Mouse (Mus musculus) intestine, postnatal 0 days (tissue): ENCODE measurements at regions not wholly inside any gene's neighbourhood (a gene's known extent, or its start where the extent isn't known, plus 50 kb on each side); places are given as distances from the start of the nearest gene placed in this dataset.
A peak's percentile ranks its signal among the peaks of the same experiment; 100 is the strongest.

Source experiments
- ATAC-seq: fragments of 200-750 bp; cut with Nextera tagmentation; 2 replicates; pipeline ENCODE4 v1.8.0; 2017; ENCODE audit warnings: mild to moderate bottlenecking, moderate TSS enrichment, moderate library complexity
- H3K27ac ChIP-seq: fragments of 300-500 bp; sonication (generic); 2 replicates; pipeline ENCODE4 v1.5.1; 2014; ENCODE audit warnings: mild to moderate bottlenecking, low read depth, low read length, moderate library complexity
- H3K27me3 ChIP-seq: fragments of 300-500 bp; sonication (generic); replicated peaks from 2 replicates; pipeline ENCODE4 v1.6.1; 2014; ENCODE audit warnings: low read length, mixed read lengths; ENCODE audit not compliant: control insufficient read depth, insufficient read depth
- H3K36me3 ChIP-seq: fragments of 300-500 bp; sonication (generic); 2 replicates; pipeline ENCODE4 v1.6.1; 2014; ENCODE audit warnings: mild to moderate bottlenecking, moderate library complexity; ENCODE audit not compliant: control insufficient read depth, insufficient read depth
- H3K4me1 ChIP-seq: fragments of 300-500 bp; sonication (generic); replicated peaks from 2 replicates; pipeline ENCODE4 v1.6.1; 2014; ENCODE audit warnings: antibody characterized with exemption, low read length, mixed read lengths; ENCODE audit not compliant: control insufficient read depth, insufficient read depth
- H3K4me2 ChIP-seq: fragments of 300-500 bp; sonication (generic); replicated peaks from 2 replicates; pipeline ENCODE4 v1.6.1; 2014; ENCODE audit warnings: low read depth, mild to moderate bottlenecking, moderate library complexity
- H3K4me3 ChIP-seq: fragments of 300-500 bp; sonication (generic); 2 replicates; pipeline ENCODE4 v1.5.1; 2014; ENCODE audit warnings: low read depth, low read length
- H3K9ac ChIP-seq: fragments of 300-500 bp; sonication (generic); 2 replicates; pipeline ENCODE4 v1.6.1; 2014; ENCODE audit warnings: mild to moderate bottlenecking, low read depth, low read length
- H3K9me3 ChIP-seq: fragments of 300-500 bp; sonication (generic); 2 replicates; pipeline ENCODE4 v1.6.1; 2016; ENCODE audit warnings: mixed run types; ENCODE audit not compliant: control insufficient read depth
- CTCF ChIP-seq: sonication (generic); IDR thresholded peaks from 2 replicates; pipeline ENCODE4 v1.5.1; 2016; ENCODE audit warnings: low read depth, mild to moderate bottlenecking, control low read depth, antibody characterized with exemption, moderate library complexity
- WGBS: fragments of 180-500 bp; shearing (Covaris S2); extraction: QIAGEN DNeasy Blood & Tissue Kit; methylation state at CpG from one replicate; pipeline ENCODE4 v1.1.7; 2014; 5-methylcytosine and 5-hydroxymethylcytosine counted together

DNA sequence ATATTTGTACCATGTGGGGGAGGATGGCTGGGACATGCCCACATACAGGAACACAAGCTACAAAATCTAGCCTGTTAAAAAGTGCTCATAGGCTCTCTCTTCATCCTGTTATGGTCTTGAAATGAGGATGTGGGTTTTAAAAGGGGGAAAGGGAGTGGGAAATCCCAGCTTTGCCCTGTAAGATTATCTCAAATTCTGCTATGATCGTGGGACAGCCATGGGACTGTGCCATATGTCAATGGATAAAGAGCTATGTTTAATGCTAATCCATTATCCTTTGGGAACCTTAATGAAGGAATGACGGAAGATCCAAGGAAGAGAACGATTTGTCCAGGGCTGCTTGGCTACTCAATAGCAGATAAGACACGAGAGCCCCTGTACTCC, 113.8 kb upstream of the Foxn2 start:
- H3K9me3 ChIP-seq: no peaks in the 10 kb centered on the region
- no peak overlapping the region for H3K9ac ChIP-seq
- no peaks in the 10 kb centered on the region for H3K27me3 ChIP-seq
- TF ChIP-seq CTCF: no peak
- no peak overlapping the region for H3K4me3 ChIP-seq
- no peak overlapping the region for H3K4me2 ChIP-seq
- WGBS: 88% methylated on average over 4 of the region's 4 CpGs
- H3K36me3 ChIP-seq: no peaks in the 10 kb centered on the region
- 0 out of 2 replicates have a peak, but pooled peaks cover 2% of the 10 kb centered on the region for H3K4me1 ChIP-seq
- ATAC-seq: no peak
- H3K27ac ChIP-seq: no peak overlapping the region

- TF ChIP-seq CTCF: no peak
- 59% methylated on average over 8 of the region's 8 CpGs for WGBS
- ATAC-seq: no peak
Observed at GRCm38 (mm10) chr17:88327791-88328190, 112.7 kb upstream of the Foxn2 start.

DNA sequence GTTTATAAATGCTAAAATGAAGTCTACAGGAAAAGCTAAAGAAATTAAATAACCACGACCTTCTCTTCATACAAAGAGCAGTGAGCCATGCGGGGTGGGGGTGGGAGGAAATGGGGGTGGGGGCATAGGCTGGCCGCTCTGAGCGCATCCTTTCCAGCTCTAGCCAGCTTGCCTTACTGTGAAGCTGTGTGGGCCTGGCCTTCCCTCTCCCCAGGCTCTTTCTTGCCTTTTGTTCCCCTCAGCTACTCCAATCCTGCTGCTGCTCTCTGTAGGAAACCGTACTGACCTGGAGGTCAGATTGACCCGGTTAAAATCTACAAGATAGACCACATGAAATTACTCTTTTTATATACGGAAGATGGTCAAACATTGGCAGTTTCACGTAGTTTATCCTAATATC, 111.7 kb upstream of the Foxn2 start:
- Histone ChIP-seq H3K4me3 (no peak overlapping the region), H3K9ac (no peak overlapping the region), H3K4me2 (no peak overlapping the region), H3K27ac (no peak overlapping the region), H3K9me3 (no peaks in the 10 kb centered on the region), H3K27me3 (no peaks in the 10 kb centered on the region), H3K36me3 (no peaks in the 10 kb centered on the region), H3K4me1 (0 out of 2 replicates have a peak, but pooled peaks cover 2% of the 10 kb centered on the region)
- 50% methylated on average over 8 of the region's 8 CpGs for WGBS
- no peak for ATAC-seq
- TF ChIP-seq CTCF: no peak

More at GRCm38 (mm10) chr17:88327791-88328190, 112.7 kb upstream of the Foxn2 start:
- Histone ChIP-seq H3K36me3 (no peaks in the 10 kb centered on the region), H3K9ac (no peak overlapping the region), H3K4me2 (no peak overlapping the region), H3K4me3 (no peak overlapping the region), H3K9me3 (no peaks in the 10 kb centered on the region), H3K4me1 (0 out of 2 replicates have a peak, but pooled peaks cover 2% of the 10 kb centered on the region), H3K27me3 (no peaks in the 10 kb centered on the region), H3K27ac (no peak overlapping the region)

- no peaks in the 10 kb centered on the region for H3K36me3 ChIP-seq
- WGBS: 53% methylated on average over 9 of the region's 9 CpGs
- no peak overlapping the region for H3K4me2 ChIP-seq
- H3K4me1 ChIP-seq: 0 out of 2 replicates have a peak, but pooled peaks cover 2% of the 10 kb centered on the region
- no peak overlapping the region for H3K27ac ChIP-seq
- no peak for ATAC-seq
- no peak overlapping the region for H3K4me3 ChIP-seq
- no peak overlapping the region for H3K9ac ChIP-seq
- no peak for TF ChIP-seq CTCF
- H3K9me3 ChIP-seq: no peaks in the 10 kb centered on the region
- H3K27me3 ChIP-seq: no peaks in the 10 kb centered on the region
Observed at GRCm38 (mm10) chr17:88329715-88330114, 110.8 kb upstream of the Foxn2 start.

GRCm38 (mm10) chr17:88330129-88330528, 110.4 kb upstream of the Foxn2 start:
- peak; percentile 48; the same call in 1 of the 2 replicates for TF ChIP-seq CTCF
- Histone ChIP-seq H3K27me3 (no peaks in the 10 kb centered on the region), H3K4me3 (no peak overlapping the region), H3K27ac (no peak overlapping the region), H3K4me1 (0 out of 2 replicates have a peak, but pooled peaks cover 2% of the 10 kb centered on the region), H3K36me3 (no peaks in the 10 kb centered on the region), H3K9me3 (no peaks in the 10 kb centered on the region), H3K4me2 (no peak overlapping the region), H3K9ac (no peak overlapping the region)
- WGBS: 85% methylated on average over 2 of the region's 2 CpGs
- no peak for ATAC-seq

DNA sequence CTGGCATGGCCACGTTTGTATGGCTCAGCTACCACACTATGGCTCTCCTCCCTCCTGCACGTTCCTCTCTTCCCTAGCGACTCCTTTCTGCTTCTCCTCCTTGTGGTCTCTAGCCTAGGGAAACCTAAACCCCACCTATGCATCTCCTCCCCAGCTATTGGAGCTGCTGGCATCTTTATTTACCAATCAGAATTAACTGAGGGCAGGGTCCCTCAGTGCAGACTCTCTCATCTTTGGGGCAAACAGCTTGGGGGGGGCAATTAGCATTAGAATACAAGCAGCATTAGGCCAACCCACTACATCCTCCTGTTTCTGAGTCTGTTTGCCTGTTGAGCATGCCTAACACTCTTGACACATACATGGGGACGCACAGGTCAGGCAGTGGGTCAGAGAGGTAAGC, 106.7 kb upstream of the Foxn2 start:
- H3K4me3 ChIP-seq: no peak overlapping the region
- TF ChIP-seq CTCF: no peak
- no peaks in the 10 kb centered on the region for H3K36me3 ChIP-seq
- H3K27me3 ChIP-seq: no peaks in the 10 kb centered on the region
- H3K27ac ChIP-seq: no peak overlapping the region
- no peak overlapping the region for H3K4me2 ChIP-seq
- H3K9me3 ChIP-seq: no peaks in the 10 kb centered on the region
- ATAC-seq: no peak
- 62% methylated on average over 4 of the region's 4 CpGs for WGBS
- H3K4me1 ChIP-seq: no peaks in the 10 kb centered on the region
- H3K9ac ChIP-seq: no peak overlapping the region

GRCm38 (mm10) chr17:88335271-88335670, 105.2 kb upstream of the Foxn2 start:
- no peaks in the 10 kb centered on the region for H3K4me1 ChIP-seq
- no peaks in the 10 kb centered on the region for H3K9me3 ChIP-seq
- H3K9ac ChIP-seq: no peak overlapping the region
- 86% methylated on average over 5 of the region's 5 CpGs for WGBS
- no peak for ATAC-seq
- H3K27ac ChIP-seq: no peak overlapping the region
- H3K27me3 ChIP-seq: no peaks in the 10 kb centered on the region
- no peak overlapping the region for H3K4me2 ChIP-seq
- no peak for TF ChIP-seq CTCF
- H3K36me3 ChIP-seq: no peaks in the 10 kb centered on the region
- no peak overlapping the region for H3K4me3 ChIP-seq
